Mouse (Mus musculus) limb, embryonic 13.5 days (tissue): Measurements from ENCODE around the gene Rps26. TPM values are rescaled to one million over a fixed set of nuclear protein-coding genes. Genes with fewer than 3 reads are reported as not detected.
A peak's percentile ranks its signal among the peaks of the same experiment; 100 is the strongest.

Source experiments
- ATAC-seq: fragments of 200-750 bp; cut with Nextera tagmentation; 2 replicates; pipeline ENCODE4 v1.8.0; 2017; ENCODE audit warnings: low read depth, moderate number of reproducible peaks, moderate TSS enrichment; ENCODE audit not compliant: low FRiP score
- H3K27ac ChIP-seq: fragments of 300-500 bp; sonication (generic); 2 replicates; pipeline ENCODE4 v1.5.1; 2015; ENCODE audit warnings: inconsistent platforms, mild to moderate bottlenecking, moderate library complexity
- H3K27me3 ChIP-seq: fragments of 300-500 bp; sonication (generic); 2 replicates; pipeline ENCODE4 v1.6.1; 2015; ENCODE audit warnings: mild to moderate bottlenecking, inconsistent platforms
- H3K36me3 ChIP-seq: fragments of 300-500 bp; sonication (generic); 2 replicates; pipeline ENCODE4 v1.6.1; 2015; ENCODE audit warnings: inconsistent platforms, mild to moderate bottlenecking, moderate library complexity
- H3K4me1 ChIP-seq: fragments of 300-500 bp; sonication (generic); 2 replicates; pipeline ENCODE4 v1.6.1; 2015; ENCODE audit warnings: inconsistent platforms
- H3K4me2 ChIP-seq: fragments of 300-500 bp; sonication (generic); replicated peaks from 2 replicates; pipeline ENCODE4 v1.6.1; 2015; ENCODE audit warnings: inconsistent platforms, mild to moderate bottlenecking, moderate library complexity
- H3K4me3 ChIP-seq: fragments of 300-500 bp; sonication (generic); 2 replicates; pipeline ENCODE4 v1.5.1; 2015; ENCODE audit warnings: moderate library complexity, mild to moderate bottlenecking, inconsistent platforms
- H3K9ac ChIP-seq: fragments of 300-500 bp; sonication (generic); 2 replicates; pipeline ENCODE4 v1.6.1; 2015; ENCODE audit warnings: mild to moderate bottlenecking, inconsistent platforms
- H3K9me3 ChIP-seq: fragments of 300-500 bp; sonication (generic); 2 replicates; pipeline ENCODE4 v1.6.1; 2016; ENCODE audit warnings: inconsistent platforms
- WGBS: fragments of 180-500 bp; shearing (Covaris S2); methylation state at CpG from one replicate; pipeline ENCODE4 v1.1.7; 2015; 5-methylcytosine and 5-hydroxymethylcytosine counted together
- polyA plus RNA-seq: library from polyadenylated mRNA; unstranded; fragments of >200 nt; fragmentation: Nextera tagmentation; extraction: Ambion mirVana; gene quantifications from 2 replicates; pipeline ENCODE4 v1.2.1, GENCODE M21; 2015

The Rps26 gene
- polyA plus RNA-seq, 1 experiment from 2014 or later: 768 TPM

DNA sequence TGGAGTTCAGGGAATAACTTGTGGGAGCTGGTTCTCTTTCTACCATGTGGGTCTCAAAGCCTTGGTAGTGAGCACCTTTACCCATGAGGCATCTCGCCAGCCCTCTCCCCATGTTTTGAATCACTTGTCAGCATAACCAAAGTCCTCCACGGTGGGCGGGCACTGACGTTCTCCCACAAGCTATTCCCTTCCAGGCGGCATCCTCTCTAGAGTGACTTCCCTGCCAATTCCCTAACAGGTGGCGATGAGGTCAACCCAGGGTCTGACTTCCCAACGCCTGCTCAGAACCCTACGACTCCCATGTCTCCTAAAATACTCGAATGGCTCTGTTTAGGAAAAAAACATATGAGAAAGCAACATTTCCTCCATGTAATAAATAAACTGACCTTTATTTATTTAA, 31.3 kb upstream of the Rps26 start:
- Histone ChIP-seq H3K27me3 (no peaks in the 10 kb centered on the region), H3K4me3 (no peak overlapping the region), H3K9ac (no peak overlapping the region), H3K36me3 (no peaks in the 10 kb centered on the region), H3K4me2 (no peak overlapping the region), H3K9me3 (no peaks in the 10 kb centered on the region), H3K27ac (no peak overlapping the region), H3K4me1 (no peaks in the 10 kb centered on the region; the same call in 1 of the 2 replicates)
- ATAC-seq: no peak
- 57% methylated on average over 9 of the region's 9 CpGs for WGBS

DNA sequence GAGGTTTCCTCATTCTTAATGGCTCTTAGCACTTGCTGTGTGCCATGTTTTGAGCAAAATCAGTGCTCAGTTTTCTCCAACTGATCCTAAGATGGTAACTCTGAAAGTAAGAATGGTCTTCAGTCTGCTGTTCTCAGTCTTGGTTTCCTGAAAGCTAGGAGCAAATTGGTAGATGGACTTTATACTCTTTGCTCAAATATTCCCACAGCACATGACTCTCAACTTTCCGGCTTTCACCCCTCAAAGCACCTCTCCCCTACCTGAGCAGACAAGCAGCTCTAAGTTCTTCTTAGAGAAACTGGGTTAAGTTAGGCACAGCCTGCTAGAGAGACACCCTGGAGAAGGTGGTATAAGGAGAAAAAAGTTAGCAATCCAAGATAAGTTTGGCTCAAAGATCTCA, 30.2 kb upstream of the Rps26 start:
- Histone ChIP-seq H3K27me3 (no peaks in the 10 kb centered on the region), H3K27ac (no peak overlapping the region), H3K4me3 (no peak overlapping the region), H3K9me3 (no peaks in the 10 kb centered on the region), H3K4me1 (no peaks in the 10 kb centered on the region; the same call in 1 of the 2 replicates), H3K36me3 (no peaks in the 10 kb centered on the region), H3K9ac (no peak overlapping the region), H3K4me2 (no peak overlapping the region)
- no peak for ATAC-seq
- 89% methylated on average over 1 of the region's 1 CpGs for WGBS

DNA sequence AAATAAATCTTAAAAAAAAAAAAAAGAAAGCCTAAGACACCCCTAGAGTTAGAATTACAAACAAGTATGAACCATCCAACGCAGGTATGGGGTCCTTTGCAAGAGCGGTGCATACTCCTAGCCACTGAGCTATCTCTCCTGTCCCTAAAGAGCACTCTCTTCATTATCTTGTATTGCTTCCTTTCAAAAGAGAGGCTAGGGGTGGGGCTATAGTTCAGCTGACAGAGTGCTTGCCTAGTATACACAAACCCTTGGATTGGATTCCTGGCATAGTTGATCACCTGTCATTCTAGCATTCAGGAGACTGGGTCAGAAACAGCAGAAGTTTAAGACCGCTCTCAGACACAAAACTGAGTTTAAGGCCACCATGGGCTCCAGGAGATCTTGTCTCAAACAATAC, 28.7 kb upstream of the Rps26 start:
- H3K27ac ChIP-seq: no peak overlapping the region
- WGBS: 86% methylated on average over 3 of the region's 3 CpGs
- H3K9me3 ChIP-seq: no peaks in the 10 kb centered on the region
- no peak for ATAC-seq
- H3K4me2 ChIP-seq: no peak overlapping the region
- H3K27me3 ChIP-seq: no peaks in the 10 kb centered on the region
- H3K9ac ChIP-seq: no peak overlapping the region
- no peaks in the 10 kb centered on the region for H3K36me3 ChIP-seq
- no peak overlapping the region for H3K4me3 ChIP-seq
- no peaks in the 10 kb centered on the region; the same call in 1 of the 2 replicates for H3K4me1 ChIP-seq

DNA sequence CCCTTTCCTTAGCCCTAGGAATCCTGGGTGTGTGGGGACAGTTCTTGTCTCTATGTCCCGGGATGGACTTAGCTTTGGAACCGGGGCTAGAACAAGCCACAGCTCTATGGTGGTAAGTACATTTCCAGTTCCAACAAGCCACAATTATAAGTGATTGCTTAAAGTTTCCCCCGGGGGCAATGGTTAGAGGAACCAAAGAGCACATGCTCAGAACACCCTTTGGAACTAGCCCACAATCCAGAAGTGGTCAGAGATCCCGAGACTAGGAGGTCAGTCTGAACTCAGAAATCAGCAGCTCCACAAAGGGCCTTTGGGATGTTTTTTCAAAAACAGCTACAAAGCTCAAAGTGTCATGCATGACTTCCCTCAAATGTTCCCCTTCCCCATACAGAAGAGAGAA, 27.3 kb upstream of the Rps26 start:
- WGBS: 70% methylated on average over 4 of the region's 4 CpGs
- no peak for ATAC-seq

DNA sequence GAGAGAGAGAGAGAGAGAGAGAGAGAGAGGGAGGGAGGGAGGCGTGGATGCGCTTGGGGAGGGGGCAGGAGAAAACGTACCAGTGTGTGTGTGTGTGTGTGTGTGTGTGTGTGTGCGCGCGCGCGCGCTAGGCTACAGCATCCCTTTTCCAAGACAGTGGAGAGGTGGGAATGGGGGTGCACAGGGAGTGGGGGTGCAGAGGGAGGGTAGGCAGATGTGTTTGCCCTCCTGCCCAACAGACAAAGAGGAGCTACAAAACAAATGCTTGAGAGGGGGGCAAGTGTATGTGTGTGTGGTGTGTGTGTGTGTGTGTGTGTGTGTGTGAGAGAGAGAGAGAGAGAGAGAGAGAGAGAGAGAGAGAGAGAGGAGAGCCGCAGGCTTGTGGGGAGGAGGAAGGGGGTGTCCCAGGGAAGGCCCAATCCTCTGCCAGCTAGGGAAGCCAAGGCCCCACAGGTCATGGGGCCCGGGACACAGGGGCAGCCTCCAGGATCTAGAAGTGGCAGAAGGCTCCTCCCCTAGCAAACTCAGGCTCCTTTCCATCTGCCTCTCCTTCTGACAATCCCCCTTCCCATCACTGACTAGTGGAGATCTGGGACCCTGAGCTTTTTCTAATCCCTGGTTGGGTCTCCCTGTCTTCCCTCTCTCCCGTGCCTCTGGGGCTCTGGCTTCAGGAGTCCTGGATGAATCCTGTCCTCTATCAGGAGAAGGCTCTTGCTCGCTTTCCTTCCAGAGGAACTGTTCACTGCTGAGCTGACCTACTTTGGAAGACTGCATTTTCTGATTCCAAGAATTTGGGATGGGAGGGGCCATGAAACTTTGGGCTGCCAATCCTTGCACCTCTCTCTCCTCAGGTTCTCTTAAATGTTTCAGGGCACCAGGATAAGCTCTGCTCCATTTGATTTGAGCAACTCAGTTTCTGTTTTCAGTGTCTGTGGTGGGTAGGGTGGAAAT, 19.9 kb upstream of the Rps26 start:
- H3K36me3 ChIP-seq: peaks cover 12% of the 10 kb centered on the region
- H3K9me3 ChIP-seq: no peaks in the 10 kb centered on the region
- 4% methylated on average over 12 of the region's 13 CpGs for WGBS
- peak; percentile 61; the same call in 1 of the 2 replicates for ATAC-seq
- peak overlapping the region; percentile 59 for H3K4me3 ChIP-seq
- H3K4me1 ChIP-seq: peaks cover 29% of the 10 kb centered on the region
- H3K9ac ChIP-seq: peak overlapping the region; percentile 59
- H3K27ac ChIP-seq: peak overlapping the region; percentile 70; the same call in 1 of the 2 replicates
- H3K4me2 ChIP-seq: peak overlapping the region; percentile 79
- no peaks in the 10 kb centered on the region for H3K27me3 ChIP-seq

More for the DNA sequence above, 27.3 kb upstream of the Rps26 start:
- Histone ChIP-seq H3K9ac (no peak overlapping the region), H3K4me2 (no peak overlapping the region), H3K36me3 (no peaks in the 10 kb centered on the region), H3K4me1 (no peaks in the 10 kb centered on the region; the same call in 1 of the 2 replicates), H3K27ac (no peak overlapping the region), H3K27me3 (no peaks in the 10 kb centered on the region), H3K9me3 (no peaks in the 10 kb centered on the region), H3K4me3 (no peak overlapping the region)

DNA sequence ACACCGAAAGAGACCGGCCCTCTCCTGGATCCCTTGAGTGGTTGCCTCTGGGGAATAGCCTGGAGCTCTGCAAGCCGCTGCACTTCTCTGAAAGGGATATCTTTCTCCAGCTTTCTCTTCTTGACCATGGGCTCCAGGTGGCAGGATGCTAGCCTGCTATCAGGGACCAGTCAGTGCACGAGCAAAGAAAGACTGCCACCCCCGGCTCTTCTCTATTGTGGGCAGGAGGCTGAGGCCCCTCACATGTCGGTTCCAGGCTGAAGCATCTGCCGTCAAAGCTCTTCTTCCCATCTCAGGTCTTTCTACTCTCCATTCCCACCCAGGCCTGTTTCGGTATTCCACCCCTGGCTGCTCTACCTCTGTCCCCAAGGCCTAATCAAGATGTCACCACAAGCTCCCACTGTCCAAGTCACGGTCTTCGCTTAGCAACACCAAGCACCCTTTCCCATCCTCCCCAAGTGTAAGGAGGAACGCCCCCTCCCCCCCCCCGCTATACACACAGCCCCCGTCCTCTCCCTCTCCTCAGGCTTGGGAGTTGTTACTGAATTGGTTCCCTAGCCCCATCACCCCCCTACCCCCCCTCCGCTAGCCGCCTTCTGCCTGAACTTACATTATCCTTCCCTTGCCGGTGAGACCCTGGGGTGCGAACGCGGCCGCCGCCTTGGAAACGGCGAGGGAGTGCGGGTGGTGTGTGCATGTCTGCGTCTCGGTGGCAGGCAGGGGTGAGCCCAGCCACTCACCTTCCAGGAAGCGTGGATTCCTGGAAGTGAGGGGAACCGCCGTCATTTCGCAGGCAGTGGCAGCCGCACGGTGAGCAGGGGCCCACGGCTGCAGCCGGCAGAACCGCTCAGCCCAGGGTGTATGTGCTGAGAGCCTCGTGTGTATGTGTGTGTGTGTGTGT, 18.8 kb upstream of the Rps26 start, which contains the start of gene Ikzf4:
TSS of gene Ikzf4 (minus strand) at position 881 of the 901 bp plus-strand sequence.
- H3K27ac ChIP-seq: peak within 1 kb of the TSS; percentile 75; the same call in 1 of the 2 replicates
- H3K27me3 ChIP-seq: no peaks in the 10 kb centered on the region
- peaks cover 29% of the 10 kb centered on the region for H3K4me1 ChIP-seq
- peak within 1 kb of the TSS; percentile 79 for H3K4me2 ChIP-seq
- H3K9me3 ChIP-seq: no peaks in the 10 kb centered on the region
- peaks cover 22% of the 10 kb centered on the region for H3K36me3 ChIP-seq
- peak; percentile 84 for ATAC-seq
- H3K4me3 ChIP-seq: peak within 1 kb of the TSS; percentile 59
- 3% methylated on average over 35 of the region's 36 CpGs for WGBS
- H3K9ac ChIP-seq: peak within 1 kb of the TSS; percentile 77

DNA sequence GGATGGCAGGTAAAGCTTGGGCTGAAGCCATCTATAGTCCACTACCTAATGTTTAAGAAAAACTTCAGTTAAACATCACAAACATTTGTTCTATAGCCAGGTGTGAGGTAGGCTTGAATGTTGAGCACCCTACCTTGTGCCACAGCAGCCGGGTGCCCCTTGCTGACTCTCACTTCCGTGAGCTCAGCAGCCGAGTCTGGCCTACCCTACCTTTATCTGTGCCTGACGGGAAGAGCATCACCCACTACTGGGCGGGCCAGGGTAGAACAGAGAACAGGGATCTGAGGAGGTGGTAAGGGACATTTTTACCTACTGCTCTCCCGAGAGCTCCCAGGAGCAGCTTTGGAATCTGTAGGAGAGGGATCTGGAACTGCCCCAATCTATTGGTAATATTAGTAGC, 16.2 kb upstream of the Rps26 start:
- no peak overlapping the region for H3K9ac ChIP-seq
- no peak overlapping the region for H3K27ac ChIP-seq
- no peak overlapping the region for H3K4me2 ChIP-seq
- 85% methylated on average over 6 of the region's 6 CpGs for WGBS
- peaks cover 29% of the 10 kb centered on the region for H3K4me1 ChIP-seq
- H3K36me3 ChIP-seq: peaks cover 42% of the 10 kb centered on the region
- H3K9me3 ChIP-seq: no peaks in the 10 kb centered on the region
- H3K27me3 ChIP-seq: no peaks in the 10 kb centered on the region
- no peak for ATAC-seq
- no peak overlapping the region for H3K4me3 ChIP-seq

DNA sequence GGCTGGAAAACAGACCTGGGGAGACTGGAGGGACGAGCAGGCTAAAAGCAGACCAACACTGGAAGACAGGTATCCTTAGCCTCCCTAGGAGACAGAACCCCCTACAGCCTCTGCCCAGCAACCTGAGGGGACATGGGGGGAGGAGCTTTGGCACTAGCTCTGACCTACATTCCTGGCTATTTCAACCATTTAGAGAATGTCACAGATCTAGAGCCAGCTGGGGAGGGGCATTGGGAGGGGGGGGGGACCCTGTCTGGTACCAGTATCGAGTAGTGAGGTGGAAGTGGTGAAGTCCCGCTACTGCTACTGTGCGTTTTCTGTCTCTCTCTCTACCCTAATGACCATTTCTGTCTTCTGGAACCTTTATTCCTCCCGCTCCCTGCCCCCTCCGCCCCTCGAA, 15.3 kb upstream of the Rps26 start:
- no peaks in the 10 kb centered on the region for H3K9me3 ChIP-seq
- no peak overlapping the region for H3K4me2 ChIP-seq
- no peak overlapping the region for H3K4me3 ChIP-seq
- H3K36me3 ChIP-seq: peaks cover 46% of the 10 kb centered on the region
- no peaks in the 10 kb centered on the region for H3K27me3 ChIP-seq
- no peak for ATAC-seq
- H3K4me1 ChIP-seq: peaks cover 26% of the 10 kb centered on the region
- no peak overlapping the region for H3K9ac ChIP-seq
- 77% methylated on average over 7 of the region's 7 CpGs for WGBS
- no peak overlapping the region for H3K27ac ChIP-seq

DNA sequence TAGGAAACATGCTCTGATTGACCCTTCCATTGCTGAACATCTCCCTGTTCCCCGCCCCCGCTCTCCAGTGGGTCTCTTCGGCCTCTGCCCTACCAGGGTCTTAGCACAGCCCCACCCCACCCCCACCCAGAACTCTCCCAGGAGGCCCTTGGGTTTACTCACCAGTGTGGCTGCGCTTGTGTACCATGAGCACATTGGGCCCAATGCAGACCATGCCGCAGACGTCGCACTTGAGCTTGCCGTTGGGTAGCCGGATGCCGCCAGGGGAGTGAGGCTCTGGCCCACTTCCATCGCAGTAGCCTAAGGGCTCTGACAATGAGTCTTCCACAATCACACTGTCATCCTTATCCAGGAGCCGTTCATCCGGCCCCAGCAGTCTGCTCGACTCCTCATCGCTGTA, 14.3 kb upstream of the Rps26 start:
- H3K36me3 ChIP-seq: peaks cover 55% of the 10 kb centered on the region
- H3K9me3 ChIP-seq: no peaks in the 10 kb centered on the region
- peaks cover 19% of the 10 kb centered on the region for H3K4me1 ChIP-seq
- H3K4me3 ChIP-seq: no peak overlapping the region
- H3K9ac ChIP-seq: no peak overlapping the region
- ATAC-seq: no peak
- no peak overlapping the region for H3K27ac ChIP-seq
- 94% methylated on average over 15 of the region's 15 CpGs for WGBS
- no peaks in the 10 kb centered on the region for H3K27me3 ChIP-seq
- no peak overlapping the region for H3K4me2 ChIP-seq

DNA sequence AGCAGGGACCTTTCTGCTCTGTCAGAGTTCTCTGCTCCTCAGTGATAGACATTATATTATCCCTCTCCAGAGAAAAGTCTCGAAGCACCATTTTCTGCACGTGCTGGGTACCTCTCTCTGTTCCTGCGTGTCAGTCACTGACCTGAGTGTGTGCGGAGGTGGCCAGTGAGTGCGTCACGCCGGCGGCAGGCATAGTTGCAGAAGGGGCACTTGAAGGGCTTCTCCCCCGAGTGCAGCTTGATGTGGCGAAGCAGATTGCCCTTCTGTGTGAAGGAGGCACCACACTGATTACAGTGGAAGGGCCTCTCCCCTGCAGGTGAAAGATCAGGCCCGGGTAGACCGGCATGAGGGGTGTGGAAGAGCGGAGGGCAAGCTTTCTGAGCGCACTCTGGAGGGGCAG, 13.5 kb upstream of the Rps26 start:
- ATAC-seq: no peak
- H3K27me3 ChIP-seq: no peaks in the 10 kb centered on the region
- H3K4me2 ChIP-seq: no peak overlapping the region
- H3K9ac ChIP-seq: no peak overlapping the region
- peaks cover 14% of the 10 kb centered on the region for H3K4me1 ChIP-seq
- no peak overlapping the region for H3K27ac ChIP-seq
- no peaks in the 10 kb centered on the region for H3K9me3 ChIP-seq
- WGBS: 88% methylated on average over 14 of the region's 14 CpGs
- no peak overlapping the region for H3K4me3 ChIP-seq
- peaks cover 64% of the 10 kb centered on the region for H3K36me3 ChIP-seq

DNA sequence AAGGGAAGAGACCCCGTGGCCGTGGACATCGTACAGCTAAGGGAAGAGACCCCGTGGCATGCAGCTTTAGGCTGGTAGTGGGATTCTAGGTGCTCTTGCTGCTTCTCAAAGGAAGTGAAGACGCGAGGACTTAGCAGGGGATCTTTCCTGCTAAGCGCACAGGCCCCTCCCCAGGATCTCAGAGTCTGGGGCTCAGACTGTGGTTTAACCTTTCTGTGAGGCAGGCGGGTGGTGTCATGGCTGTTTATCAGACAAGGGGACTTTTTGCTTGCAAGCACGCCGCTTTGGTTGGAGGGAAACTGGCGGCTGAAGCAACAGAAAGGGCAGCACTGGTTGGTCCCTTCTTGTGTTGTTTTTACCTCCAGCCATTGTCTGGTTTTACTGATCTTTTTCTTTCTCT, 10.5 kb upstream of the Rps26 start:
- no peak overlapping the region for H3K27ac ChIP-seq
- no peaks in the 10 kb centered on the region for H3K9me3 ChIP-seq
- H3K4me2 ChIP-seq: no peak overlapping the region
- H3K36me3 ChIP-seq: peaks cover 78% of the 10 kb centered on the region
- H3K27me3 ChIP-seq: no peaks in the 10 kb centered on the region
- 32% methylated on average over 11 of the region's 11 CpGs for WGBS
- no peak overlapping the region for H3K9ac ChIP-seq
- H3K4me3 ChIP-seq: no peak overlapping the region
- peaks cover 2% of the 10 kb centered on the region; the same call in 1 of the 2 replicates for H3K4me1 ChIP-seq
- no peak for ATAC-seq

DNA sequence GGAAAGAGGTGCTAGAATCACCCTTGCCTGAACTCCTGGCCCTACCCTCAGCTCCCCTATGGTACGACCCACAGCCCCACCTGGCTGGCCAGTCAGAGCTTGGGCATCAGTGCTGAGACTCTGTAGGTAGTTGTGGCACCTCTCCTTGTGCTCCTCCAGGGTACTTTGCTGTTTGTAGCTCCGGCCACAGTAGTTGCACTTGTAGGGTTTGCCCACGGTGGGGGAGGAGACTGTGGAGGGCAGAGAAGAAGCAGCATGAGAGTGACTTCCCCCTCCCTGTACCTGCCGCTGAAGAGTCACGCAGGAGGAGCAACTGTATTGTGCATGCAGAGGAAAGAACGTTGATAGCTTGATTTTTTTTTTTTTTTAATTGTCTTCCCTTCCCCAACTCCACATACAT, 10.0 kb upstream of the Rps26 start:
- Histone ChIP-seq H3K27ac (no peak overlapping the region), H3K9me3 (no peaks in the 10 kb centered on the region), H3K9ac (no peak overlapping the region), H3K27me3 (no peaks in the 10 kb centered on the region), H3K36me3 (peaks cover 74% of the 10 kb centered on the region), H3K4me2 (no peak overlapping the region), H3K4me1 (no peaks in the 10 kb centered on the region), H3K4me3 (no peak overlapping the region)
- WGBS: 60% methylated on average over 6 of the region's 6 CpGs
- no peak for ATAC-seq
